Mouse (Mus musculus) adrenal gland, adult 2 months (tissue): Measurements from ENCODE around the gene Sec23ip. TPM values are rescaled to one million over a fixed set of nuclear protein-coding genes. Genes with fewer than 3 reads are reported as not detected.
A peak's percentile ranks its signal among the peaks of the same experiment; 100 is the strongest.
"Not testable (repeated sequence)": the region's sequence is repeated elsewhere in the genome, so short reads cannot be mapped to it uniquely, and the experiment has no call there.

Experiments used
- DNase-seq: peaks from one replicate; pipeline ENCODE4 v3.0.0; 2021
- long read RNA-seq: library from polyadenylated mRNA; stranded (forward); transcript quantifications from one replicate; pipeline ENCODE4 v2.0.0, GENCODE M21; 2021
- polyA plus RNA-seq: library from polyadenylated mRNA; depleted of rRNA; stranded (reverse); fragments of >200 nt; gene quantifications from 2 replicates; pipeline ENCODE4 v1.2.3, GENCODE M21; 2012; rRNA removed
- total RNA-seq, 2 experiments: library from RNA; stranded (reverse); gene quantifications; 2 replicates each; pipeline ENCODE4 v1.2.3; 2021

Sec23ip gene
- total RNA-seq (10 to 100 TPM; 39.9 to 59.5 TPM), polyA plus RNA-seq (19.7 and 22.7 TPM in 2 replicates)
- long read RNA-seq, full-length matches to known transcripts: 15 of 31 reads
- long read RNA-seq, partial matches to known transcripts: 0 of 31 reads
- long read RNA-seq, other reads (novel, unspliced or antisense): 16 of 31 reads

GRCm38 (mm10) chr7:128744684-128745485, at the start of gene Sec23ip:
Sec23ip (plus strand) TSS chr7:128744943.
- peak; percentile 98 for DNase-seq

GRCm38 (mm10) chr7:128699959-128700358, 44.8 kb upstream of the Sec23ip start:
- DNase-seq: not testable (repeated sequence)

GRCm38 (mm10) chr7:128705735-128706134, 39.0 kb upstream of the Sec23ip start:
- peak; percentile 64 for DNase-seq

GRCm38 (mm10) chr7:128717991-128718390, 26.8 kb upstream of the Sec23ip start:
- DNase-seq: no peak

GRCm38 (mm10) chr7:128724761-128725160, 20.0 kb upstream of the Sec23ip start:
- DNase-seq: peak; percentile 66

- DNase-seq: no peak
These were observed 19.6 kb upstream of the Sec23ip start for GRCm38 (mm10) chr7:128725189-128725588.

GRCm38 (mm10) chr7:128726999-128727398, 17.7 kb upstream of the Sec23ip start:
- DNase-seq: no peak

- DNase-seq: no peak
These were observed 17.0 kb upstream of the Sec23ip start for GRCm38 (mm10) chr7:128727701-128728100.

- no peak for DNase-seq
These were observed 16.0 kb upstream of the Sec23ip start for GRCm38 (mm10) chr7:128728738-128729137.

- DNase-seq: no peak
These were observed 13.2 kb upstream of the Sec23ip start for GRCm38 (mm10) chr7:128731585-128731984.

- DNase-seq: no peak
These were observed 6.7 kb upstream of the Sec23ip start for GRCm38 (mm10) chr7:128738041-128738440.

GRCm38 (mm10) chr7:128739116-128739461, 5.7 kb upstream of the Sec23ip start:
- no peak for DNase-seq

- DNase-seq: peak; percentile 75
These were observed 5.1 kb upstream of the Sec23ip start for GRCm38 (mm10) chr7:128739462-128740277.

GRCm38 (mm10) chr7:128740334-128740733, 4.4 kb upstream of the Sec23ip start, which contains the start of gene Mcmbp:
Mcmbp (minus strand) TSS chr7:128740495.
- DNase-seq: peak; percentile 98

- no peak for DNase-seq
These were observed 845 bp upstream of the Sec23ip start for GRCm38 (mm10) chr7:128743898-128744297.

GRCm38 (mm10) chr7:128746151-128746550, 1.4 kb downstream of the Sec23ip start:
- DNase-seq: no peak

- DNase-seq: peak; percentile 76
These were observed 4.0 kb downstream of the Sec23ip start for GRCm38 (mm10) chr7:128748758-128749157.

- DNase-seq: no peak
These were observed 5.6 kb downstream of the Sec23ip start for GRCm38 (mm10) chr7:128750296-128750695.

- no peak for DNase-seq
These were observed 7.3 kb downstream of the Sec23ip start for GRCm38 (mm10) chr7:128752012-128752411.

- no peak for DNase-seq
These were observed 10.7 kb downstream of the Sec23ip start for GRCm38 (mm10) chr7:128755396-128755795.

- no peak for DNase-seq
These were observed 14.2 kb downstream of the Sec23ip start for GRCm38 (mm10) chr7:128758948-128759347.

- DNase-seq: no peak
These were observed 22.0 kb downstream of the Sec23ip start for GRCm38 (mm10) chr7:128766696-128767095.

- DNase-seq: peak; percentile 44
These were observed 32.5 kb downstream of the Sec23ip start for GRCm38 (mm10) chr7:128777201-128777600.
